Mouse (Mus musculus) lung, adult 2 months (tissue): ENCODE measurements around the gene Celf2.

Experiments
- CTCF ChIP-seq: fragments of 200-500 bp; IDR thresholded peaks from 2 replicates; pipeline ENCODE4 v1.5.1; 2011; ENCODE audit warnings: mild to moderate bottlenecking, low read length, control low read depth; ENCODE audit not compliant: insufficient read depth
- POLR2A ChIP-seq: fragments of 200-500 bp; IDR thresholded peaks from 2 replicates; pipeline ENCODE4 v1.6.1; 2011; ENCODE audit warnings: low read depth, mild to moderate bottlenecking, control low read depth, low read length, borderline replicate concordance; ENCODE audit errors: extremely low read depth

- no peak for TF ChIP-seq CTCF
- no peak for TF ChIP-seq POLR2A
Measured at GRCm38 (mm10) chr2:6557749-6558148, 951.6 kb downstream of the Celf2 start.
